Mouse (Mus musculus) kidney, adult 2 months (tissue): ENCODE measurements around the gene Hnrnpa0. TPM values are rescaled to one million over a fixed set of nuclear protein-coding genes. Genes with fewer than 3 reads are reported as not detected.
A peak's percentile ranks its signal among the peaks of the same experiment; 100 is the strongest.
"Not testable (repeated sequence)": the region's sequence is repeated elsewhere in the genome, so short reads cannot be mapped to it uniquely, and the experiment has no call there.

Experiments
- DNase-seq: peaks from one replicate; pipeline ENCODE4 v3.0.0; 2021
- H3K27ac ChIP-seq: fragments of 200-500 bp; 2 replicates; pipeline ENCODE4 v1.5.1; 2012; ENCODE audit warnings: low read depth, low read length, control low read depth, inconsistent platforms; ENCODE audit not compliant: insufficient read depth
- H3K27me3 ChIP-seq: fragments of 200-500 bp; replicated peaks from 2 replicates; pipeline ENCODE4 v1.6.1; 2012; ENCODE audit warnings: mild to moderate bottlenecking, moderate library complexity, low read length, inconsistent platforms; ENCODE audit not compliant: control insufficient read depth, insufficient read depth
- H3K36me3 ChIP-seq: fragments of 200-500 bp; 2 replicates; pipeline ENCODE4 v1.6.1; 2012; ENCODE audit warnings: mild to moderate bottlenecking, moderate library complexity, low read length, inconsistent platforms; ENCODE audit not compliant: control insufficient read depth, insufficient read depth
- H3K4me1 ChIP-seq: fragments of 200-500 bp; 2 replicates; pipeline ENCODE4 v1.6.1; 2011; ENCODE audit warnings: low read length; ENCODE audit not compliant: control insufficient read depth, insufficient read depth
- H3K4me3 ChIP-seq: fragments of 200-500 bp; 2 replicates; pipeline ENCODE4 v1.5.1; 2011; ENCODE audit warnings: mild to moderate bottlenecking, low read depth, low read length, control low read depth; ENCODE audit not compliant: insufficient read depth
- CTCF ChIP-seq: fragments of 200-500 bp; conservative IDR thresholded peaks from 2 replicates; pipeline ENCODE4 v1.5.1; 2011; ENCODE audit warnings: low read depth, mild to moderate bottlenecking, control low read depth, low read length, moderate library complexity, mixed read lengths; ENCODE audit not compliant: insufficient read depth, insufficient read length
- POLR2A ChIP-seq: fragments of 200-500 bp; IDR thresholded peaks from one replicate; pipeline ENCODE4 v1.6.1; 2011; ENCODE audit warnings: low read depth, low read length, control low read depth
- WGBS: fragments of 180-500 bp; shearing (Covaris S2); methylation state at CpG from one replicate; pipeline ENCODE4 v1.1.7; 2018; 5-methylcytosine and 5-hydroxymethylcytosine counted together
- polyA plus RNA-seq: library from polyadenylated mRNA; depleted of rRNA; stranded (reverse); fragments of >200 nt; gene quantifications from 2 replicates; pipeline ENCODE4 v1.2.3, GENCODE M21; 2012

Gene Hnrnpa0
- polyA plus RNA-seq, 1 experiment: 38.3 TPM

GRCm38 (mm10) chr13:58147760-58148159 is 19.4 kb upstream of the Hnrnpa0 start:
- DNase-seq: no peak
- Histone ChIP-seq H3K4me3 (no peak overlapping the region), H3K36me3 (no peaks in the 10 kb centered on the region), H3K4me1 (no peaks in the 10 kb centered on the region), H3K27ac (no peak overlapping the region), H3K27me3 (no peaks in the 10 kb centered on the region)
- 74% methylated on average over 1 of the region's 1 CpGs for WGBS
- TF ChIP-seq CTCF (no peak), POLR2A (no peak)

- H3K27me3 ChIP-seq, DNase-seq, H3K4me3 ChIP-seq, H3K4me1 ChIP-seq, H3K36me3 ChIP-seq, H3K27ac ChIP-seq: not testable (repeated sequence)
- whole genome bisulfite sequencing: 98% methylated on average over 8 of the region's 8 CpGs
Measured at GRCm38 (mm10) chr13:58146603-58147002, 18.2 kb upstream of the Hnrnpa0 start.

DNA sequence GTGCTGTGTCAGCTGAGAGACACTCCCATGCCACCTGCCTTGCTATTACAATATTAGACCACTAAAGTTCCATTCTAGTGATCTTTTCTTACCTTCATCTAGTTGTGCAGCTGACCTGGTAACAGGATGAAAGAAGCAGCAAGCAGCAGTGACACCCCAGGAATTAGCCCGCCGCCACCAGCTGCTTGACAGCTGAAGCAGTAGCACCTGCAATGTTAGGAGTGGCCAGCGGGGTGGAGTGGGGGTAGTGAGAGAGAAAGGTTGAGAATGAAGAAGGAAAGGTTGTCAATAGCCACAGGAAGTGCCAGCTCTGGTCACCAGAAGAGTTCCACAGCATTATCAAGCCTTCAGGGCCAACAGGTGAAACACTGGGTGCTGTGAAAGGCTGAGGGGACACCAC is 3.3 kb upstream of the Hnrnpa0 start:
- 82% methylated on average over 3 of the region's 3 CpGs for WGBS
- H3K27me3 ChIP-seq: no peaks in the 10 kb centered on the region
- no peak overlapping the region for H3K27ac ChIP-seq
- H3K4me3 ChIP-seq: no peak overlapping the region
- H3K36me3 ChIP-seq: peaks cover 2% of the 10 kb centered on the region
- no peaks in the 10 kb centered on the region for H3K4me1 ChIP-seq
- no peak for TF ChIP-seq CTCF
- DNase-seq: no peak

DNA sequence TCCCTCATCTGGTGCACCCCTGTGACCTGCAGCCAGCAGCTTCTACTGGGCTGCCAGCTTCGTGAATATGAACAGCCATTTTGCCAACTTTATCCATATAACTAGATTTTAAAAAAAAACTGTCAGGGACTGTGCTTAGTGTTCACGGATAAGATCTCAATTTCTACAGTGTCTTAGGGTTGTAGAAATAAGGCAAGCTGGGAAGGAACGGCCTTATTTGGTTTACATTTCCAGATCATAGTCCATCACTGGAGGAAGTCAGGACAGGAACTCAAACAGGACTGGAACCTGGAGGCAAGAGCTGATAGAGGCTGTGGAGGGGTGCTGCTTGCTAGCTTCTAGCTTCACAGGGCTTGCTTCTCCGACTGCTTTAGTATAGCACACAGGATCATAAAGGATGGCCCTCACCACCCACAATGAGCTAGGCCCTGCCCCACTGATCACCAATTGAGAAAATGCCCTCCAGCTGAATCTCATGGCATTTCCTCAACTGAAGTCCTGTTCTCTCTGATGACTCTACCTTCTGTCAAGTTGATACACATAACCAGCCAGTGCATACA is 1.4 kb upstream of the Hnrnpa0 start:
- WGBS: 20% methylated on average over 4 of the region's 4 CpGs
- Histone ChIP-seq H3K27ac (peak overlapping the region; percentile 93), H3K36me3 (peaks cover 3% of the 10 kb centered on the region), H3K27me3 (no peaks in the 10 kb centered on the region), H3K4me1 (peaks cover 6% of the 10 kb centered on the region; the same call in 1 of the 2 replicates), H3K4me3 (peak overlapping the region; percentile 72)
- no peak for DNase-seq
- TF ChIP-seq POLR2A (no peak), CTCF (no peak)

GRCm38 (mm10) chr13:58128768-58129671 is 664 bp upstream of the Hnrnpa0 start:
- under 1% methylated on average over 82 of the region's 83 CpGs for WGBS
- Histone ChIP-seq H3K27me3 (no peaks in the 10 kb centered on the region), H3K4me1 (peaks cover 11% of the 10 kb centered on the region), H3K36me3 (peaks cover 3% of the 10 kb centered on the region), H3K4me3 (peak overlapping the region; percentile 72), H3K27ac (peak overlapping the region; percentile 97)
- peak; percentile 98 for DNase-seq
- no peak for TF ChIP-seq CTCF
- TF ChIP-seq POLR2A: peak; percentile 88

- no peak for DNase-seq
Measured at GRCm38 (mm10) chr13:58127766-58128361, 492 bp downstream of the Hnrnpa0 start.

More at GRCm38 (mm10) chr13:58127766-58128361, 492 bp downstream of the Hnrnpa0 start:
- TF ChIP-seq POLR2A (peak; percentile 36), CTCF (no peak)
- peak overlapping the region; percentile 100 for H3K27ac ChIP-seq
- H3K4me1 ChIP-seq: peaks cover 16% of the 10 kb centered on the region
- peaks cover 3% of the 10 kb centered on the region for H3K36me3 ChIP-seq
- under 1% methylated on average over 77 of the region's 81 CpGs for WGBS
- no peaks in the 10 kb centered on the region for H3K27me3 ChIP-seq
- H3K4me3 ChIP-seq: peak overlapping the region; percentile 72
